Mouse (Mus musculus) forebrain, embryonic 16.5 days (tissue): Measurements from ENCODE around the gene Slc11a2. TPM values are rescaled to one million over a fixed set of nuclear protein-coding genes. Genes with fewer than 3 reads are reported as not detected.

Experiments
- ATAC-seq: fragments of 200-750 bp; cut with Nextera tagmentation; 2 replicates; pipeline ENCODE4 v1.8.0; 2017; ENCODE audit warnings: mild to moderate bottlenecking, moderate library complexity
- H3K27ac ChIP-seq: fragments of 300-500 bp; sonication (generic); 2 replicates; pipeline ENCODE4 v1.5.1; 2014; ENCODE audit warnings: low read length, control low read depth
- H3K27me3 ChIP-seq: fragments of 300-500 bp; sonication (generic); replicated peaks from 2 replicates; pipeline ENCODE4 v1.6.1; 2014; ENCODE audit warnings: low read length; ENCODE audit not compliant: control insufficient read depth, insufficient read depth
- H3K36me3 ChIP-seq: fragments of 300-500 bp; sonication (generic); 2 replicates; pipeline ENCODE4 v1.6.1; 2014; ENCODE audit not compliant: control insufficient read depth, insufficient read depth
- H3K4me1 ChIP-seq: fragments of 300-500 bp; sonication (generic); replicated peaks from 2 replicates; pipeline ENCODE4 v1.6.1; 2014; ENCODE audit warnings: low read length; ENCODE audit not compliant: control insufficient read depth, insufficient read depth
- H3K4me2 ChIP-seq: fragments of 300-500 bp; sonication (generic); 2 replicates; pipeline ENCODE4 v1.6.1; 2014; ENCODE audit warnings: mild to moderate bottlenecking, low read length, control low read depth
- H3K4me3 ChIP-seq: fragments of 300-500 bp; sonication (generic); replicated peaks from 2 replicates; pipeline ENCODE4 v1.5.1; 2014; ENCODE audit warnings: mild to moderate bottlenecking, low read length, control low read depth
- H3K9ac ChIP-seq: fragments of 300-500 bp; sonication (generic); replicated peaks from 2 replicates; pipeline ENCODE4 v1.6.1; 2014; ENCODE audit warnings: low read depth, low read length, control low read depth
- H3K9me3 ChIP-seq: fragments of 300-500 bp; sonication (generic); 2 replicates; pipeline ENCODE4 v1.6.1; 2016; ENCODE audit warnings: low read length; ENCODE audit not compliant: control insufficient read depth
- WGBS: fragments of 180-500 bp; shearing (Covaris S2); extraction: QIAGEN DNeasy Blood & Tissue Kit; methylation state at CpG from one replicate; pipeline ENCODE4 v1.1.7; 2014; 5-methylcytosine and 5-hydroxymethylcytosine counted together
- polyA plus RNA-seq: library from polyadenylated mRNA; unstranded; fragments of >200 nt; fragmentation: Nextera tagmentation; extraction: Ambion mirVana; gene quantifications from 2 replicates; pipeline ENCODE4 v1.2.1, GENCODE M21; 2015

The Slc11a2 gene
- polyA plus RNA-seq, 1 experiment from 2014 or later, result 28.2 TPM

DNA sequence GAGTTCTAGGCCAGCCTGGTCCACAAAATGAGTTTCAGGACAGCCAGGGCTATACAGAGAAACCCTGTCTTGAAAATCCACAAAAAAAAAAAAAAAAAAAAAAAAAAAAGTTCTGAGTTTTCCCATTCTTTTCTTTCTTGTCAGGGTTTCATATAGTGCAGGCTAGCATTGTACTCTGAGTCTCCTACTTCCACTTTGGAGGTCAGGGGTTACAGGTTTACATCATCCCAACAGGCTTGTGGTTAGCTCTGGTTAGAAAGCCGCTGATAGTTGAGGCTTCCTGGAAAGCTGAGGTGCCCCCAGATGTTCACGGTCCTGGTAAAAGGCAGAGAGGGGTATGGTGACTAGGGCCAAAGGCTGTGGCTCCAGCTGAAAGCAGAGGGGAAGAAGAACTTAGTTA lies 22.0 kb upstream of the Slc11a2 start:
- Histone ChIP-seq H3K4me1 (peaks cover 16% of the 10 kb centered on the region), H3K36me3 (no peaks in the 10 kb centered on the region), H3K27me3 (no peaks in the 10 kb centered on the region), H3K9ac (no peak overlapping the region), H3K4me3 (no peak overlapping the region), H3K27ac (no peak overlapping the region), H3K4me2 (no peak overlapping the region), H3K9me3 (no peaks in the 10 kb centered on the region)
- no peak for ATAC-seq
- 78% methylated on average over 2 of the region's 2 CpGs for WGBS

DNA sequence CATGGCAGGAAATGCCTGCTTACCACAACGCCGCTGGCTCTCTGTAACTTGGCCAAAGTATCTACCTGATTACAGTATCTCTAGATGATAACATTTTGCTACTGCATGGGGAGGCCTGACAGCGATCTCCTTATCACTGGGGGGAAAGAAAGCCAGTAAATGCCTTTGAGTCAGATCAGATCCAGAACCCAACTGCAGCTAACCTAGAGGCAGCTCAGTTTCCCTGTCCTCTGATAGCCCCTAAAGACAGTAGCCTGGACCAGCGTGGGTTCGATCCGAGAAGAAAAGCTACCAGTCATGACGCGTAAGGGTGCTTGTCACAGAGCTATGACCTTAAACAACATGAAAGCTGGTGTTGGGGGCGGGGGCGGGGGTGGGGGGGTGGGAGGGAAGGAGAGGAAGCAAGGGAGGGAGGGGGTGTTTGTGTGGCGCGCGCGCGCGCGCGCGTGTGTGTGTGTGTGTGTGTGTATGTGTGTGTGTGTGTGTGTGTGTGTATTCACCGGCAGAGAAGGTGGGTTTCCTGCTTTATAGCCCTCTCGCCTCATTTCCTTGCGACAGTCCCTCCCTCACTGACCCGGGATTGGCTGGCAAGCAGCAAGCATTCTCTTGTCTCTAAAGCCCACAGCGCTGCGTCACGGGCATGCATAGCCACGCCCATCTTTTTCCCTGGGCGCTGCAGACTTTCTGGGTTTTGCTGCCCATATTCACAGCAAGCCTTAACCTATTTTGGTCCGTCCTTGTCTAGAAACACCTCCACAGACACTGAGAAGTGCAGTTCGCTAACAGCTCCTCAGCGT lies 18.5 kb upstream of the Slc11a2 start:
- Histone ChIP-seq H3K27me3 (no peaks in the 10 kb centered on the region), H3K4me1 (peaks cover 10% of the 10 kb centered on the region), H3K36me3 (no peaks in the 10 kb centered on the region), H3K4me2 (peak overlapping the region; percentile 59), H3K27ac (peak overlapping the region; percentile 74), H3K9ac (peak overlapping the region; percentile 63), H3K4me3 (peak overlapping the region; percentile 48), H3K9me3 (no peaks in the 10 kb centered on the region)
- WGBS, result 8% methylated on average over 20 of the region's 31 CpGs
- peak; percentile 99 for ATAC-seq

DNA sequence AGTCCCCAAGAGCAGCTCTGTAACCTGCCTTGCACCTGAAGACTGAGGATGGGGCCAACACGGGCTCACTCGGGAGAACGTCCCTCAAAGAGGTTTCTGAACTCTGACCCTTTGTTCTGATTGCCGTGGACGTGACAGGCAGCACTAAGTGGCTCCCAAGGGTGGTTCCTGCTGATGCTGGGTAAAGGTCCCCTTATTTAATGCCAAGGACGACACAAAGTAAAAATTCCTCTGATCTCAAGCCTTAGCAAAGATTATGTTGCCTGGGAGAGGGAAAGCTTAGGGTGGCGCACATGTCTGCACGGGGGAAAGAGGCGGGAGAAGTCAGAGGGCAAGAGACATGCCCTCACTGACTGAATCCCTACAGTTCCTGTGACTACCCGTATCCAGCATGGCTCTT lies 11.6 kb upstream of the Slc11a2 start:
- no peaks in the 10 kb centered on the region for H3K9me3 ChIP-seq
- WGBS, result 66% methylated on average over 10 of the region's 10 CpGs
- no peaks in the 10 kb centered on the region for H3K27me3 ChIP-seq
- no peak for ATAC-seq
- H3K4me3 ChIP-seq, result no peak overlapping the region
- no peaks in the 10 kb centered on the region for H3K36me3 ChIP-seq
- no peak overlapping the region for H3K27ac ChIP-seq
- no peaks in the 10 kb centered on the region for H3K4me1 ChIP-seq
- H3K4me2 ChIP-seq, result no peak overlapping the region
- H3K9ac ChIP-seq, result no peak overlapping the region

- no peaks in the 10 kb centered on the region for H3K4me1 ChIP-seq
- H3K9ac ChIP-seq, result no peak overlapping the region
- no peak overlapping the region for H3K27ac ChIP-seq
- H3K36me3 ChIP-seq, result no peaks in the 10 kb centered on the region
- H3K4me3 ChIP-seq, result no peak overlapping the region
- H3K27me3 ChIP-seq, result no peaks in the 10 kb centered on the region
- no peak overlapping the region for H3K4me2 ChIP-seq
- H3K9me3 ChIP-seq, result no peaks in the 10 kb centered on the region
- 92% methylated on average over 4 of the region's 4 CpGs for WGBS
- no peak for ATAC-seq
These were observed 11.2 kb upstream of the Slc11a2 start for GRCm38 (mm10) chr15:100436112-100436511.

DNA sequence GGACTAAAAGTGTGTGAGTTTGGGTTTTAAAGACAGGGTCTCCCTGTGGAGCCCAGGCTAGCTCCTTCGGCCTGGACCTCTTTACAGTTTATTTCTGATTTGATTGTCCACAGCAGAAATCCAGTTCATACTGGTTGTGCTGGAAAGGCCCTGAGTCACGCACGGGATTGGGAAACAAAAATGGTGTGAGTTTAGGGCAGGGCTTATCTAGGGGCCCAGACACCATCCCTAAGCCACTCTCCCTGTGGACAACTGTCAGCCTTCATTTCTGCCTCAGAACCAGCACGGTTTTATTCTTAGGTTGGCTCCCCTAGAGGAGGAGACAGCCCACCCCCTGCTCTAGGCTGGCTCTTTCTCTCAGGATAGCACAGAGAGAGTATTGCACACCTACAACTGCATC lies 8.4 kb upstream of the Slc11a2 start:
- no peak overlapping the region for H3K4me2 ChIP-seq
- no peak overlapping the region for H3K9ac ChIP-seq
- WGBS, result 72% methylated on average over 4 of the region's 4 CpGs
- no peak for ATAC-seq
- no peaks in the 10 kb centered on the region for H3K36me3 ChIP-seq
- H3K27me3 ChIP-seq, result no peaks in the 10 kb centered on the region
- H3K4me1 ChIP-seq, result no peaks in the 10 kb centered on the region
- no peak overlapping the region for H3K27ac ChIP-seq
- H3K4me3 ChIP-seq, result no peak overlapping the region
- no peaks in the 10 kb centered on the region for H3K9me3 ChIP-seq

GRCm38 (mm10) chr15:100429959-100430565 lies 5.2 kb upstream of the Slc11a2 start:
- H3K9ac ChIP-seq, result no peak overlapping the region
- H3K4me2 ChIP-seq, result no peak overlapping the region
- H3K4me3 ChIP-seq, result no peak overlapping the region
- peaks cover 11% of the 10 kb centered on the region for H3K27me3 ChIP-seq
- no peaks in the 10 kb centered on the region for H3K36me3 ChIP-seq
- no peak overlapping the region for H3K27ac ChIP-seq
- WGBS, result 67% methylated on average over 11 of the region's 11 CpGs
- 0 out of 2 replicates have a peak, but pooled peaks have one; percentile 20 for ATAC-seq
- no peaks in the 10 kb centered on the region for H3K9me3 ChIP-seq
- no peaks in the 10 kb centered on the region for H3K4me1 ChIP-seq

DNA sequence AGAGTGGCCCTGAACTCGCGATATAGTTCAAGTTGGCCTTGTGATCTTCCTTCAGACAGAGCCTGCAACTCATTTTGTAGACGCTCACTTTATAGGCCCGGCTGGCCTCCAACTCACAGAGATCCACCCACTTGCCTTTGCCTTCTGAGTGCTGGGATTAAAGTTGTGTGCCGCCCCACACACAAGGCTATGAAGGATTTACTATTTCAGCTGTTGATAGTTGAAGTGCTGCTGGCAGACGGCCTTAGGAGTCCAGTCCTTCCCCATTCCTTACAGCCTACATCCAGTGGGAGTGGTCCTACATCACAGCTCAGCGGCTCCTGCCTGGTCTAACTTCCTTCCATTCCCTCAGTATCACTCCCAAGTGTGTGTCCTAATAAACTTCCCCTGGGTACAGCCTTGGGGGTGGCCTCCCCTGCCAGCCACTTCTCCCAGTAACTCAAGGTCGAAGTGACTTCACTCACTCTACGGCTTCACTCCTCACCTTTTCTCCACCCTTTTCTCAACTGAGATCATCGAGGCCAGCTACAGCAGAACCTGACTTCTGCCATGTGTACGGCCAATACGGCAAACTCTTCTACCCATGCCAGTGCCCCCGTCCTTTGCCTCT lies 3.5 kb upstream of the Slc11a2 start:
- Histone ChIP-seq H3K9ac (no peak overlapping the region), H3K4me3 (no peak overlapping the region), H3K27me3 (peaks cover 26% of the 10 kb centered on the region), H3K4me1 (peaks cover 7% of the 10 kb centered on the region; the same call in 1 of the 2 replicates), H3K9me3 (no peaks in the 10 kb centered on the region), H3K4me2 (no peak overlapping the region), H3K36me3 (no peaks in the 10 kb centered on the region), H3K27ac (no peak overlapping the region)
- ATAC-seq, result no peak
- 86% methylated on average over 13 of the region's 13 CpGs for WGBS

- H3K27me3 ChIP-seq, result peaks cover 27% of the 10 kb centered on the region
- peak overlapping the region; percentile 74 for H3K4me2 ChIP-seq
- peak overlapping the region; percentile 88 for H3K4me3 ChIP-seq
- no peaks in the 10 kb centered on the region for H3K9me3 ChIP-seq
- H3K9ac ChIP-seq, result no peak overlapping the region
- H3K4me1 ChIP-seq, result peaks cover 27% of the 10 kb centered on the region
- no peak for ATAC-seq
- no peak overlapping the region for H3K27ac ChIP-seq
- H3K36me3 ChIP-seq, result no peaks in the 10 kb centered on the region
- WGBS, result 2% methylated on average over 14 of the region's 14 CpGs
These were observed 956 bp downstream of the Slc11a2 start for GRCm38 (mm10) chr15:100423916-100424315.
